Mouse (Mus musculus) fibroblast of lung, adult 2 months (primary cell): Measurements from ENCODE around the gene Babam1.
"Not testable (repeated sequence)": the region's sequence is repeated elsewhere in the genome, so short reads cannot be mapped to it uniquely, and the experiment has no call there.

ENCODE experiments used
- DNase-seq: peaks from one replicate; pipeline ENCODE4 v3.0.0-alpha.2; 2011; ENCODE audit warnings: low read depth

The Babam1 gene

DNA sequence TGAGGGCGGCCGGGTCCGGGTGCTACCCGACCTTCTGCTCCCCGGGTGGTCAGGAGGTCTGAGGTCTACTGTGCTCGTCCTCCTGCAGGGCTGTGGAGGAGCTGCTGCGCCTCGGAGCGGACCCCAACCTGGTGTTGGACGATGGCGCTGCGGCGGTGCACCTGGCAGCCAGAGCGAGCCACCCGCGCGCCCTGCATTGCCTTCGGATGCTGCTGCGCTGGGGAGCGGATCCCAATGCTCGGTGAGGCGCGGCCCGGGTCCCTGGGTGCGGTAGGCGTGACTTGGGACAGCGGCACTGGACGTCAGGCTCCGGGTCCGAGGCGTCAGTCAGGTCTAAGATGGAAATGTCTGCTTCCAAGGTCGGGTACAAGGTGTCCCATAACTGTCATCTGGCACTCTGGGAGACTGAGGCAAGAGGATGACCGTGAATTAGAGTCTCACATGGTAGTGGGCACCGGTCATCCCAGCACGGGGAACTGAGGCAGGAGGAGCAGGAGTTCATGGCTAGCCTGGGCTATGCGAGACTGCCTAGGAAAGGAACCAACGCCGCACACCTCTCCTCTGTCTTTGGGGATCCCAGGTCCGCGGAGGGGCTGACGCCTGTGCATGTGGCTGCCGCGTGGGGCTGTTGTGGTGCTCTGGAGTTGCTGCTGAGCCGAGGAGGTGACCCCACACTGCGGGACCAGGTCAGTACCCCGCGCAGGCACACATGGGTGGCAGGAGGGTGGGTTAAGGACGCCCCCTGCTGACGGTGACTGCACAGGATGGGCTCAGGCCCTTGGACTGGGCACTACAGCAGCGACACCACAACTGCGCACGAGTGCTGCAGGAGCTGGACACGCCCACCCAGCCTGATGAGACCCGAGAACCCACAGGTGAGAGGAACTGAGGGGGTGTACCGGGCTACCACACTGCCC, 9.7 kb downstream of the Babam1 start:
- peak; percentile 18 for DNase-seq

GRCm38 (mm10) chr8:71407441-71407840, 10.8 kb downstream of the Babam1 start:
- DNase-seq, result no peak

GRCm38 (mm10) chr8:71408231-71408630, 11.6 kb downstream of the Babam1 start:
- no peak for DNase-seq

- no peak for DNase-seq
Measured at GRCm38 (mm10) chr8:71411535-71412273, 15.0 kb downstream of the Babam1 start.

- DNase-seq, result no peak
Measured at GRCm38 (mm10) chr8:71422121-71422520, 25.5 kb downstream of the Babam1 start.

GRCm38 (mm10) chr8:71432935-71433334, 36.3 kb downstream of the Babam1 start:
- DNase-seq, result not testable (repeated sequence)

- no peak for DNase-seq
Measured at GRCm38 (mm10) chr8:71437041-71437440, 40.4 kb downstream of the Babam1 start.

DNA sequence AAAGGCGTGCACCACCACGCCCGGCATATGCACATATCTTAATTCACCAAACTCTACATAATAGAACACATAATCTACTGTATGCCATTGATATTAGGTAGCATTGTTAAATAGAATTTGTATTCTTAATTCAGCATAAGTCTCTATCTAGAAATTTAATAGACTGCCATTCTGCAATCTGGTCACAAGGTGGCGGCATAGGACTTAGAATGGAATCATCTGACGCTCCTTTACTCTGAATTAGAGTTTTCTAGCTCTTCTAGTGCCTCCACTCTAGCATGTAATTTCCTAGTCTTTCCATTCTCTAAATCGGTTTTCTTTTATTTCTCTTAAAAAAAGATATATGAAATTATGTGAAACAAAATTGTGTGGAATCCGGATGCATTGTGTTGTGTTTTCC, 44.7 kb downstream of the Babam1 start:
- no peak for DNase-seq

- no peak for DNase-seq
Measured at GRCm38 (mm10) chr8:71445096-71445495, 48.4 kb downstream of the Babam1 start.

- DNase-seq, result no peak
Measured at GRCm38 (mm10) chr8:71451337-71451736, 54.7 kb downstream of the Babam1 start.

- no peak for DNase-seq
Measured at GRCm38 (mm10) chr8:71451777-71452176, 55.1 kb downstream of the Babam1 start.

DNA sequence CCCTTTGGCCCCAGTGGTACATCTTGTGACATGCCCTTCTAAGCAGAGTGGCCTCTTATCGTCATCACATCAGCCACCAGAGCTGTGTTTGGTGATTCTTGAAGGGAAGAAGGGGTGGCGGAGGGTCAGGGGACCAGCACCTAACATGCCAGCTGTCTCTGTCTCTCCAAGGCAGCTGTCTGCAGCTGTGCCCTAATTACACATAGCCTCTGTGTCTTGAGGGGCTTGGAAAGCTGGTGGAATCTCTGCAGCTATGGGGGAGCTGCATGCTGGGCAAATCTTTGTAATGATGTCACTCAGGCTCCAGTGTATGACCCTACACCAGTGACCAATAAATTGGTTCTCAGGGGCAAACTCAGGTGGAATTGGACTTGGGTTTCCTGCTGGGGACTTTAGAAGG, 56.0 kb downstream of the Babam1 start:
- no peak for DNase-seq
